9 mouse cellular contexts compared by ENCODE assay signal in genomic region chr3:51916902-51917301, GRCm38 (mm10).
A peak's percentile ranks its signal among the peaks of the same experiment; 100 is the strongest.
DNase-seq lines count a peak whose midpoint lies in the region; ATAC-seq and TF ChIP-seq lines count a peak whose summit lies in the region.
"Had no signal": no experiment of that assay in that cellular context is flagged by ENCODE, and none has a peak within 500 bp of the region (broad histone marks: within the 10 kb centered on the region; RNA-seq: fewer than 3 reads in every experiment).

No protein-coding gene starts in this region.

- peaks cover 35% of the 10 kb centered on the region for H3K4me1 ChIP-seq in heart, embryonic 12.5 days (replicated peaks)
- peaks cover 12% of the 10 kb centered on the region; the same call in 1 of the 2 replicates for H3K4me1 ChIP-seq in lung, embryonic 14.5 days (ENCODE audit: insufficient read depth)
- H3K4me1 ChIP-seq in lung, adult 2 months (ENCODE audit: control insufficient read depth, insufficient read depth, low read length): peaks cover 9% of the 10 kb centered on the region
- peaks cover 27% of the 10 kb centered on the region for H3K4me1 ChIP-seq in intestine, embryonic 14.5 days (replicated peaks; ENCODE audit: control insufficient read depth, insufficient read depth, low read length)
- peaks cover 8% of the 10 kb centered on the region for H3K4me1 ChIP-seq in liver, embryonic 16.5 days (ENCODE audit: control insufficient read depth, low read depth, low read length)

- peak; percentile 30; the same call in 1 of the 2 replicates for ATAC-seq in heart, embryonic 12.5 days (ENCODE audit: insufficient number of reproducible peaks, low FRiP score)
- ATAC-seq in lung, embryonic 14.5 days (ENCODE audit: insufficient read depth): peak; percentile 52
- peak; percentile 67 for ATAC-seq in intestine, embryonic 14.5 days (replicated peaks; ENCODE audit: low FRiP score, low TSS enrichment, low read depth)
- peak; percentile 14; the same call in 1 of the 2 replicates for ATAC-seq in liver, embryonic 16.5 days (ENCODE audit: low read depth)

- 0 out of 2 replicates have a peak, but pooled peaks cover 4% of the 10 kb centered on the region for H3K9me3 ChIP-seq in heart, embryonic 12.5 days (replicated peaks)
- no peaks in the 10 kb centered on the region for H3K9me3 ChIP-seq in lung, embryonic 14.5 days (ENCODE audit: low read depth, low read length)
- H3K9me3 ChIP-seq in intestine, embryonic 14.5 days (ENCODE audit: control insufficient read depth, low read length): no peaks in the 10 kb centered on the region
- no peaks in the 10 kb centered on the region for H3K9me3 ChIP-seq in liver, embryonic 16.5 days (replicated peaks; ENCODE audit: control insufficient read depth, low read length)

- DNase-seq in heart, adult 18-20 months: no peak
- DNase-seq in lung, embryonic 14.5 days: no peak
- no peak for DNase-seq in lung, adult 2 months
- DNase-seq in intestine, embryonic 14.5 days (ENCODE audit: low spot score): no peak
- DNase-seq in retina, embryonic 14.5 days (ENCODE audit: low spot score): no peak
- no peak for DNase-seq in ovary, postnatal 10 days (ENCODE audit: low spot score)

- H3K4me3 ChIP-seq in heart, embryonic 12.5 days: no peak overlapping the region
- no peak overlapping the region for H3K4me3 ChIP-seq in lung, embryonic 14.5 days (ENCODE audit: low read depth, low read length)
- no peak overlapping the region for H3K4me3 ChIP-seq in lung, adult 2 months (replicated peaks; ENCODE audit: extremely low read depth, low read depth, low read length)
- no peak overlapping the region for H3K4me3 ChIP-seq in intestine, embryonic 14.5 days (ENCODE audit: low read depth, low read length)
- no peak overlapping the region for H3K4me3 ChIP-seq in liver, embryonic 16.5 days (ENCODE audit: low read depth, low read length)
- H3K4me3 ChIP-seq: erythroblast, embryonic 14.5 days had no signal

- H3K4me2 ChIP-seq in heart, embryonic 12.5 days: no peak overlapping the region
- H3K4me2 ChIP-seq in lung, embryonic 14.5 days: peak overlapping the region; percentile 21; the same call in 1 of the 2 replicates
- peak overlapping the region; percentile 33 for H3K4me2 ChIP-seq in intestine, embryonic 14.5 days (ENCODE audit: low read length)
- H3K4me2 ChIP-seq in liver, embryonic 16.5 days (ENCODE audit: low read depth, low read length): peak overlapping the region; percentile 33

- no peak overlapping the region for H3K27ac ChIP-seq in heart, embryonic 12.5 days (ENCODE audit: poor library complexity, severe bottlenecking)
- peak overlapping the region; percentile 75 for H3K27ac ChIP-seq in lung, embryonic 14.5 days (ENCODE audit: low read depth)
- H3K27ac ChIP-seq in intestine, embryonic 14.5 days (ENCODE audit: low read depth): peak overlapping the region; percentile 90
- peak overlapping the region; percentile 52 for H3K27ac ChIP-seq in liver, embryonic 16.5 days (ENCODE audit: low read length)

- no peaks in the 10 kb centered on the region for H3K27me3 ChIP-seq in heart, embryonic 12.5 days (replicated peaks)
- no peaks in the 10 kb centered on the region for H3K27me3 ChIP-seq in lung, embryonic 14.5 days (ENCODE audit: insufficient read depth, low read length)
- H3K27me3 ChIP-seq in intestine, embryonic 14.5 days (replicated peaks; ENCODE audit: control insufficient read depth, insufficient read depth, low read length): no peaks in the 10 kb centered on the region
- no peaks in the 10 kb centered on the region for H3K27me3 ChIP-seq in liver, embryonic 16.5 days (ENCODE audit: control insufficient read depth, insufficient read depth, low read depth, low read length)

- H3K36me3 ChIP-seq in heart, embryonic 12.5 days: no peaks in the 10 kb centered on the region
- H3K36me3 ChIP-seq in lung, embryonic 14.5 days (ENCODE audit: insufficient read depth): no peaks in the 10 kb centered on the region
- no peaks in the 10 kb centered on the region for H3K36me3 ChIP-seq in intestine, embryonic 14.5 days (ENCODE audit: control insufficient read depth, insufficient read depth, low read length)
- H3K36me3 ChIP-seq in liver, embryonic 16.5 days (ENCODE audit: control insufficient read depth, insufficient read depth): no peaks in the 10 kb centered on the region

- TF ChIP-seq CTCF in lung, embryonic 14.5 days (IDR thresholded peaks at IDR 0.05; ENCODE audit: low read depth): no peak
- no peak for TF ChIP-seq CTCF in lung, adult 2 months (IDR thresholded peaks at IDR 0.05; ENCODE audit: insufficient read depth, low read length)

- no peak for TF ChIP-seq POLR2A in lung, adult 2 months (IDR thresholded peaks at IDR 0.05; ENCODE audit: borderline replicate concordance, extremely low read depth, low read depth, low read length)

- H3K9ac ChIP-seq in heart, embryonic 12.5 days: 0 out of 2 replicates have a peak overlapping the region, but pooled peaks have one; percentile 2
- H3K9ac ChIP-seq in lung, embryonic 14.5 days: no peak overlapping the region
- no peak overlapping the region for H3K9ac ChIP-seq in intestine, embryonic 14.5 days (ENCODE audit: low read length)
- 0 out of 2 replicates have a peak overlapping the region, but pooled peaks have one; percentile 5 for H3K9ac ChIP-seq in liver, embryonic 16.5 days (ENCODE audit: low read depth, low read length)

- WGBS in heart, embryonic 12.5 days: 81% methylated on average over 4 of the region's 4 CpGs
- WGBS in lung, embryonic 14.5 days: 64% methylated on average over 4 of the region's 4 CpGs
- WGBS in lung, adult 2 months: 77% methylated on average over 4 of the region's 4 CpGs
- WGBS in intestine, embryonic 14.5 days: 76% methylated on average over 4 of the region's 4 CpGs
- WGBS in liver, embryonic 16.5 days (ENCODE audit: insufficient replicate concordance): 61% methylated on average over 4 of the region's 4 CpGs

Comparison
In these comparisons a context has a peak if more than half of its experiments do, and no peak if none do; other contexts are left out.
1. ATAC-seq: peak in every context shown above with its lines; median percentile 67 in intestine, embryonic 14.5 days; 52 in lung, embryonic 14.5 days; 30 in heart, embryonic 12.5 days; 14 in liver, embryonic 16.5 days.
2. H3K9ac ChIP-seq: peak in heart, embryonic 12.5 days (single experiment) and liver, embryonic 16.5 days (single experiment); none in lung, embryonic 14.5 days (single experiment) and intestine, embryonic 14.5 days (single experiment).